Mouse (Mus musculus): ENCODE results near the gene Pdik1l.
"Not testable (repeated sequence)": the region's sequence is repeated elsewhere in the genome, so short reads cannot be mapped to it uniquely, and the experiment has no call there.

The Pdik1l gene

GRCm38 (mm10) chr4:134297369-134297768, 9.7 kb upstream of the Pdik1l start:
- no peak for DNase-seq

GRCm38 (mm10) chr4:134296523-134296922, 8.8 kb upstream of the Pdik1l start:
- DNase-seq, result no peak

- not testable (repeated sequence) for DNase-seq
Measured at GRCm38 (mm10) chr4:134296096-134296495, 8.4 kb upstream of the Pdik1l start.

GRCm38 (mm10) chr4:134293692-134294163, 6.0 kb upstream of the Pdik1l start:
- no peak for DNase-seq

- no peak for DNase-seq
Measured at GRCm38 (mm10) chr4:134293061-134293691, 5.5 kb upstream of the Pdik1l start.

- peak; percentile 62 for DNase-seq
Measured at GRCm38 (mm10) chr4:134292067-134292466, 4.4 kb upstream of the Pdik1l start.

GRCm38 (mm10) chr4:134288397-134289256, 932 bp upstream of the Pdik1l start:
- peak; percentile 24 for DNase-seq

GRCm38 (mm10) chr4:134287168-134287564, 529 bp downstream of the Pdik1l start:
- peak; percentile 95 for DNase-seq

GRCm38 (mm10) chr4:134286226-134287167, 1.2 kb downstream of the Pdik1l start:
- no peak for DNase-seq

GRCm38 (mm10) chr4:134284942-134285341, 2.8 kb downstream of the Pdik1l start:
- peak; percentile 24 for DNase-seq

GRCm38 (mm10) chr4:134273417-134274345, 14.0 kb downstream of the Pdik1l start:
- DNase-seq, result no peak

- DNase-seq, result no peak
Measured at GRCm38 (mm10) chr4:134272731-134273416, 14.8 kb downstream of the Pdik1l start.

GRCm38 (mm10) chr4:134271979-134272378, 15.7 kb downstream of the Pdik1l start:
- no peak for DNase-seq

- not testable (repeated sequence) for DNase-seq
Measured at GRCm38 (mm10) chr4:134269622-134270021, 18.1 kb downstream of the Pdik1l start.

GRCm38 (mm10) chr4:134268102-134268655, 19.5 kb downstream of the Pdik1l start:
- DNase-seq, result no peak

GRCm38 (mm10) chr4:134265860-134266585, 21.7 kb downstream of the Pdik1l start:
- no peak for DNase-seq

- peak; percentile 22 for DNase-seq
Measured at GRCm38 (mm10) chr4:134263191-134263590, 24.5 kb downstream of the Pdik1l start.

GRCm38 (mm10) chr4:134258354-134258753, 29.3 kb downstream of the Pdik1l start:
- no peak for DNase-seq

- DNase-seq, result no peak
Measured at GRCm38 (mm10) chr4:134257198-134258009, 30.3 kb downstream of the Pdik1l start.

All from cerebellum, adult 9-10 months (tissue).